ENCODE assay signal across 8 mouse cellular contexts in genomic region chr19:25236596-25237491, GRCm38 (mm10). TPM values are rescaled to one million over a fixed set of nuclear protein-coding genes. Genes with fewer than 3 reads are reported as not detected.
DNase-seq lines count a peak whose midpoint lies in the region; ATAC-seq and TF ChIP-seq lines count a peak whose summit lies in the region.

Gene Kank1, plus strand, starts transcription at chr19:25236975.

- H3K4me2 ChIP-seq in embryonic facial prominence, embryonic 11.5 days (ENCODE audit: low read depth, low read length): peak within 1 kb of the TSS; percentile 90
- H3K4me2 ChIP-seq in intestine, postnatal 0 days (replicated peaks; ENCODE audit: low read depth): peak within 1 kb of the TSS; percentile 78

- peaks cover 4% of the 10 kb centered on the region; the same call in 1 of the 2 replicates for H3K27me3 ChIP-seq in embryonic facial prominence, embryonic 11.5 days (ENCODE audit: control insufficient read depth, insufficient read depth, low read length)
- H3K27me3 ChIP-seq in intestine, postnatal 0 days (replicated peaks; ENCODE audit: control insufficient read depth, insufficient read depth, low read length): no peaks in the 10 kb centered on the region
- peaks cover 48% of the 10 kb centered on the region for H3K27me3 ChIP-seq in limb, embryonic 10.5 days (ENCODE audit: low read depth, poor library complexity, severe bottlenecking)
- peaks cover 38% of the 10 kb centered on the region for H3K27me3 ChIP-seq in midbrain, embryonic 10.5 days (ENCODE audit: low read depth, poor library complexity, severe bottlenecking)
- H3K27me3 ChIP-seq in small intestine, adult 2 months (ENCODE audit: control insufficient read depth, insufficient read depth, low read length): no peaks in the 10 kb centered on the region

- under 1% methylated on average over 76 of the region's 76 CpGs for WGBS in embryonic facial prominence, embryonic 11.5 days
- under 1% methylated on average over 76 of the region's 76 CpGs for WGBS in intestine, postnatal 0 days
- WGBS in limb, embryonic 10.5 days: under 1% methylated on average over 76 of the region's 76 CpGs
- WGBS in midbrain, embryonic 10.5 days: under 1% methylated on average over 76 of the region's 76 CpGs
- 1% methylated on average over 76 of the region's 76 CpGs for WGBS in small intestine, adult 2 months

- H3K9me3 ChIP-seq in embryonic facial prominence, embryonic 11.5 days (replicated peaks; ENCODE audit: control insufficient read depth, low read length): no peaks in the 10 kb centered on the region
- no peaks in the 10 kb centered on the region for H3K9me3 ChIP-seq in intestine, postnatal 0 days (ENCODE audit: control insufficient read depth)
- H3K9me3 ChIP-seq in limb, embryonic 10.5 days (replicated peaks): no peaks in the 10 kb centered on the region
- no peaks in the 10 kb centered on the region for H3K9me3 ChIP-seq in midbrain, embryonic 10.5 days (replicated peaks)

- peak within 1 kb of the TSS; percentile 66 for H3K9ac ChIP-seq in embryonic facial prominence, embryonic 11.5 days (replicated peaks; ENCODE audit: low read length)
- H3K9ac ChIP-seq in intestine, postnatal 0 days (ENCODE audit: low read depth, low read length): peak within 1 kb of the TSS; percentile 35

- no peak for TF ChIP-seq CTCF in intestine, postnatal 0 days (IDR thresholded peaks at IDR 0.05; ENCODE audit: low read depth)
- no peak for TF ChIP-seq CTCF in small intestine, adult 2 months (IDR thresholded peaks at IDR 0.05; ENCODE audit: extremely low read depth, insufficient read length, insufficient replicate concordance, low read depth, low read length)

- no peak for TF ChIP-seq POLR2A in small intestine, adult 2 months (IDR thresholded peaks at IDR 0.05; ENCODE audit: low read depth, low read length)

- H3K4me1 ChIP-seq in embryonic facial prominence, embryonic 11.5 days (ENCODE audit: control insufficient read depth, insufficient read depth, low read length): no peaks in the 10 kb centered on the region
- no peaks in the 10 kb centered on the region; the same call in 1 of the 2 replicates for H3K4me1 ChIP-seq in intestine, postnatal 0 days (replicated peaks; ENCODE audit: control insufficient read depth, insufficient read depth, low read length)
- H3K4me1 ChIP-seq in limb, embryonic 10.5 days: peaks cover 18% of the 10 kb centered on the region
- peaks cover 53% of the 10 kb centered on the region for H3K4me1 ChIP-seq in midbrain, embryonic 10.5 days
- no peaks in the 10 kb centered on the region for H3K4me1 ChIP-seq in small intestine, adult 2 months (ENCODE audit: control insufficient read depth, insufficient read depth, insufficient read length, low read length)

- 0 out of 2 replicates have a peak within 1 kb of the TSS, but pooled peaks have one; percentile 22 for H3K27ac ChIP-seq in embryonic facial prominence, embryonic 11.5 days (replicated peaks; ENCODE audit: low read depth, low read length)
- peak within 1 kb of the TSS; percentile 80 for H3K27ac ChIP-seq in intestine, postnatal 0 days (ENCODE audit: low read depth, low read length)
- peak within 1 kb of the TSS; percentile 86 for H3K27ac ChIP-seq in limb, embryonic 10.5 days
- H3K27ac ChIP-seq in midbrain, embryonic 10.5 days (replicated peaks): peak within 1 kb of the TSS; percentile 89
- peak within 1 kb of the TSS; percentile 71 for H3K27ac ChIP-seq in small intestine, adult 2 months (ENCODE audit: insufficient read depth, low read depth, low read length)

- ATAC-seq in embryonic facial prominence, embryonic 11.5 days (replicated peaks; ENCODE audit: insufficient number of reproducible peaks, low FRiP score, low TSS enrichment, low read depth): peak; percentile 87
- peak; percentile 91 for ATAC-seq in intestine, postnatal 0 days
- no peak for ATAC-seq in erythroid progenitor cell, adult 5-6 weeks (replicated peaks; ENCODE audit: low FRiP score, poor library complexity, severe bottlenecking)

- DNase-seq in adrenal gland, postnatal 4 days (ENCODE audit: low spot score in 2 of 2): peak; percentile 25 to 34
- DNase-seq in embryonic facial prominence, embryonic 11.5 days (ENCODE audit: low spot score): peak; percentile 79
- peak; percentile 94 for DNase-seq in heart, adult 11 months
- DNase-seq in limb, embryonic 10.5 days (ENCODE audit: low spot score): peak; percentile 88
- DNase-seq in midbrain, embryonic 10.5 days (ENCODE audit: low spot score): peak; percentile 86

- peak within 1 kb of the TSS; percentile 56 for H3K4me3 ChIP-seq in embryonic facial prominence, embryonic 11.5 days (ENCODE audit: low read depth, low read length)
- H3K4me3 ChIP-seq in intestine, postnatal 0 days (ENCODE audit: low read depth, low read length): peak within 1 kb of the TSS; percentile 61
- peak within 1 kb of the TSS; percentile 73 for H3K4me3 ChIP-seq in limb, embryonic 10.5 days
- peak within 1 kb of the TSS; percentile 84 for H3K4me3 ChIP-seq in midbrain, embryonic 10.5 days
- H3K4me3 ChIP-seq in small intestine, adult 2 months (ENCODE audit: low read depth, low read length): peak within 1 kb of the TSS; percentile 82

- H3K36me3 ChIP-seq in embryonic facial prominence, embryonic 11.5 days (replicated peaks; ENCODE audit: control insufficient read depth, insufficient read depth, low read depth, low read length): no peaks in the 10 kb centered on the region
- no peaks in the 10 kb centered on the region for H3K36me3 ChIP-seq in intestine, postnatal 0 days (ENCODE audit: control insufficient read depth, insufficient read depth)
- no peaks in the 10 kb centered on the region for H3K36me3 ChIP-seq in limb, embryonic 10.5 days
- H3K36me3 ChIP-seq in midbrain, embryonic 10.5 days: no peaks in the 10 kb centered on the region
- no peaks in the 10 kb centered on the region for H3K36me3 ChIP-seq in small intestine, adult 2 months (ENCODE audit: control insufficient read depth, insufficient read depth, low read length)

RNA-seq across cellular contexts. Expression of gene Kank1, which starts in this region (rescaled TPM):
- total RNA-seq in adrenal gland, postnatal 4 days (2021): 10 to 100 TPM; 33.2 to 34.3 TPM
- 17.6 and 18.8 TPM in 2 replicates for polyA plus RNA-seq in embryonic facial prominence, embryonic 11.5 days (2014; fragmentation: Nextera tagmentation; extraction: Ambion mirVana)
- 6.0 and 6.9 TPM in 2 replicates for polyA plus RNA-seq in intestine, postnatal 0 days (2015; fragmentation: Nextera tagmentation; extraction: Ambion mirVana)
- 16.9 and 33.7 TPM in 2 replicates for polyA plus RNA-seq in limb, embryonic 10.5 days (2016; fragmentation: Nextera tagmentation; extraction: Ambion mirVana)
- polyA plus RNA-seq in midbrain, embryonic 10.5 days (2016; fragmentation: Nextera tagmentation; extraction: Ambion mirVana): 19.0 and 23.1 TPM in 2 replicates
- 6.0 and 6.3 TPM in 2 replicates for polyA plus RNA-seq in small intestine, adult 2 months (2012; rRNA removed)
- total RNA-seq in erythroid progenitor cell, adult 5-6 weeks (2015; ENCODE audit: low replicate concordance): not detected in 2 replicates
- not detected in 2 replicates for total RNA-seq in erythroid progenitor cell, adult 5-6 weeks (2017; ENCODE audit: low replicate concordance)

Comparison
In these comparisons a context has a peak if more than half of its experiments do, and no peak if none do; other contexts are left out.
1. RNA of gene Kank1 (total RNA-seq): 33.2 to 34.3 TPM in adrenal gland, postnatal 4 days; not detected in erythroid progenitor cell, adult 5-6 weeks; every median in the first group is over 10 times any median in the second.
2. DNase-seq: peak in every context shown above with its lines; median percentile 94 in heart, adult 11 months; 88 in limb, embryonic 10.5 days; 86 in midbrain, embryonic 10.5 days; 79 in embryonic facial prominence, embryonic 11.5 days; 30 in adrenal gland, postnatal 4 days.
3. H3K27ac ChIP-seq: peak in every context shown above with its lines; median percentile 89 in midbrain, embryonic 10.5 days; 86 in limb, embryonic 10.5 days; 80 in intestine, postnatal 0 days; 71 in small intestine, adult 2 months; 22 in embryonic facial prominence, embryonic 11.5 days.
4. Peak in every context shown above with its lines, with median percentiles within 50 percentile points of each other: H3K4me3 ChIP-seq.